Mouse (Mus musculus) cerebellum, adult 8-10 months (tissue): ENCODE measurements around the gene Lrrc1.
"Not testable (repeated sequence)": the region's sequence is repeated elsewhere in the genome, so short reads cannot be mapped to it uniquely, and the experiment has no call there.

Experiments used
- DNase-seq: peaks from one replicate; pipeline ENCODE4 v3.0.0; 2022

The Lrrc1 gene

DNA sequence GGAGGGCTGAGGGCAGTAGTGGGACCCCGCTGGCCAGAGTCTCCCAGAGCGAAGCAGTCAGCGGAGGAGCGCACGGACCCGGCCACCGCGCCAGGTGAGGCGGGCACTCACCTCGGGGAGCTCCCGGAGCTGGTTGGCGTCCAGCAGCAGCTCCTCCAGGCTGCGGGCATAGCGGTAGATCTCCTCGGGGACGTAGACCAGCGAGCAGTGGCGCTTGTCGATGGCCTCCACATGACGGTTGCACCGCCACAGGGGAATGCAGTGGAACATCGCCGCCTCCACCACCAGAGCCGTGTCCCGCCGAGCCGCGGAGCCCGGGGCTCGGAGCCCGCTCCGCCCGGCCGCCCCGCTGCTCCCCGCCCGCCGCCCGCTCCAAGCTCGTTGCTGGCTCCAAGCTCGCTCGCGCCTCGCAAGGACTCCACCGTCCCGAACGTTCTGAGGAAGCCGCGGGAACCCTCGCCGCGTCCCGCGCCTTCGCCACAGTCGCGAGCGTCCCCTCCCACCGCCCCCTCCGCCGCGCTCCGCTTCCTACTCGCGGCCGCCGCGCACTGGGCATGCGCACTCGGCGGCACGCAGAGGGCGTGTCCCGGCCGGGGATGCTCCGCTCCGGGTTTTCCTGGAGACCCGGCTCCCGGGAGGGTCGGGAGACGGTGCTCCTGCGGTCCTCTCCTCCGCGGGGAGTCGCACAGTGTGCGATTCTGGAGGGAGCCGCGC, at the start of gene Lrrc1:
Gene Lrrc1, minus strand, starts transcription at position 517 of the 714 bp plus-strand sequence.
- peak; percentile 83 for DNase-seq

DNA sequence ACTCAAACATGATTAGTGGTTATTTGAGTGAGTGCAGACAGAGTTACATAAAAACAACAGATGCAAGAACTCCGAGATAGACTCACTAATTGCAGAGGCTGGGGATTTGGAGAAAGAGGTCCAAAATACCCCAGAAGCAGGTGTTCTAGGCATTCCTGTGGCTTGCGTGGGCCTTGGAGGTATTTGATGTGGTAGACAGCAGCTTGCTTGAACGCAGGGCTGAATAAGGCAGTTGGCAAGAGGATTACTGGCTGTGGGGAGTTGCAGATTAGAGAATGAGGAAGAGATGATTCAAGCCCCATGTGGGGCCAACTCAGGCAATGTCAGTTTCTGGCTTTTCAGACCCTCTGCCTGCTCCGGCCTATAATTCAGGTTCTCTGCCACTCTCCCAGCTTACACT, 47.8 kb upstream of the Lrrc1 start:
- DNase-seq: no peak

DNA sequence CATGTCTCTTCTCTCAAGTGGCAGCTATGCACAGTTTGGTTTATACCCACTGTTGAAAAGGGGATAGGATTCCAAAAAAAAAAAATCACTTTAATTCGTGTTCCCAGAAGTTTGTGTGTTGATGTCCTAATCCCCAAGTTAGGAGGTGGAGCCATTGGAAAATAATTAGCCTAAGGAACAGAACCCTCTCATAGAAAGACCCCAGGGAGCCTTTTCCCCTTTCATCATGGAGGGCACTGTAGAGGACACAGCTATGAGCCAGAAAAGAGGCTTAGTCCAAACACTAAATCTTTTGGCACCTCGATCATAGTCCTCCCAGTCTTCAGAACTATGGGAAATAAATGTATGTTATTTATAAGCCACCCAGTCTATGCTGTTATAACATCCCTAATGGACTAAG, 44.8 kb upstream of the Lrrc1 start:
- no peak for DNase-seq

DNA sequence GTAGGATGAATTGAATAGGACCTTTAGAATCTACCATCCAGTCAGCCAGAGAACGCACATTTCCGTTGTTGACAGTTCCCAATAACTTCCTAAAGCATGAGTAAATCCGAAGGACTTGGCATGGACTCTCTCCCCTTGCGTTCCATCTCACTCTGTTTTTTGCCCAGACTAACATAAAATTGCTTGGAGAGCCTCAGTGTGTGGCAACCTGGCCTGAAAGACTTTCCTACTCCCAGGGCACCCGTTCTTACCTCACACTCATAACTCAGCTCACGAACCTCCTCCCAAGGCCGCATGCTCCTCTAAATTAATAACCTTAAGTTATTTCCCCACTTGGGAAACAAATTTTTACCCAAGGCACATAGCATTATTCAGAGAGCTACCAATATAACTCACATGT, 42.9 kb upstream of the Lrrc1 start:
- DNase-seq: no peak

DNA sequence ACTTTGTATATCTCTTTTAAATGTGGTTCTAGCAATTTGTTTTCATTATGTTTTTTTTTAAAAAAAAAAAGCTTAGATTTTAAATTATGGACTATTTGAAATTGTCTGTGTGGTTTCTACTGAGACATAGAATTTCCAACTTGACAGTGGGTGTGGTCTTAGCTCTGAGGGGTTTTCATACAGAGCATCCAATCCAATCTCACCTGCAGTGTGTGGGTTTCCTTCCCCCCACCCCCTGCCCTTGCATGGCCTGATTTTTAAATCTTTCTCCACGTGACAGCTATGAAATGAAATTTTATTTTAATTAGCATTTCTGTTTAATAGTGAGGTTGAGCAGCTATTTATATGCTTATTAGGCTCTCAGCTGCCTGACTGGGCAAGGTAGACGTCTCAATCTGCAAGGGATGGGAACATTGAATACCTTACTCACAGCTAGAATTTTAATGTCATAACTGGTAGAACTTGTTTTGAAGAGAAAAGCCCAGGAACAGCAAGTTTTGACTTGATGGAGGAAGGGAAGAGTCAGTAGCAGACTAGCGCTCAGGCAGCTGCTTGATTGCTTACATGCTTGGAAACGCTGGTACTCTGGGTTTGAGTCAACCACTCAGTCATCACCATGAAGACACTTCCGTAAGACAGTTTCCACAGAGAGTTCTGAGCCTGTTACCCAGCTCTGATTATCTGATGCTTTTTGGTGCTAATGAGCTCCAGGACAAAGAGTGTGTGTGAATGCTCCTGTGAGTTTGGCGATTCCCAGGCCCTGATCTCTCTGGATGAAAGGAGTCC, 42.3 kb upstream of the Lrrc1 start:
- no peak for DNase-seq

DNA sequence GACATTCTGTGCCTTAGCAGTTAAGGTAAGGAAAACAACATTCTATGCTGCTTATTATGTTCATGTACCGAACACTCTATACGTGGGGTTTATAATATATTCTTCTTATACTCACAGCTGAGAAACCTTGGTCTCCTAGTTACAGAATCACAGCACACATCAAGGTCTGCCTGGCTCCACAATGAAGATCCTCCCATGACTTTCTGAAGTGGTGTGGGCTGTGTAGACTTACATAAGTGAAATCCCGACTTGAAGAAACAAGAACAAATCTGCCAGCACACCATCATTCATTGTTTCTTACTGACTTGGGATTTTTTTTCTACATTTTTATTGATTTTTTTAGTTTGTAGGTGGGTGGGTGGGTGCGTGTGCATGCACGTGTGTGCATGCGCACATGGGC, 40.1 kb upstream of the Lrrc1 start:
- no peak for DNase-seq

DNA sequence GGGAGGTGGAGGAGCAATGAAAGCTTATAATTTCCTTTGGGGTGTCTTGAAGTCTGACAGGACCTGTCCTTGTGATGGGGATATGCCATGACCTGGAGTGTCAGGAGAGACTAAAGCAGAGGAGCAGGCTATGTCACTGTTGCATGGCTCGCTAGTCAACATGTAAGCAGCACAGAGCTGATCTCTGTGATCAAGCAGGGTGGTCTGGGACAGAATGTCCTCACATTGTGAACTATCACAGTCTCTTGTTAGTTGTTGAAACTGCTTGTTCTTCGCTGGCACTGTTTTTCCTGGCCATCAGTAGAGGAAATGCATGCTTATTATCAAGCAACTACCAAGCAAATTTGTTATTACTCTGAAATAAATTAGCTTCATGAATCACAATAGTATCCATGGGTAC, 38.6 kb upstream of the Lrrc1 start:
- no peak for DNase-seq

DNA sequence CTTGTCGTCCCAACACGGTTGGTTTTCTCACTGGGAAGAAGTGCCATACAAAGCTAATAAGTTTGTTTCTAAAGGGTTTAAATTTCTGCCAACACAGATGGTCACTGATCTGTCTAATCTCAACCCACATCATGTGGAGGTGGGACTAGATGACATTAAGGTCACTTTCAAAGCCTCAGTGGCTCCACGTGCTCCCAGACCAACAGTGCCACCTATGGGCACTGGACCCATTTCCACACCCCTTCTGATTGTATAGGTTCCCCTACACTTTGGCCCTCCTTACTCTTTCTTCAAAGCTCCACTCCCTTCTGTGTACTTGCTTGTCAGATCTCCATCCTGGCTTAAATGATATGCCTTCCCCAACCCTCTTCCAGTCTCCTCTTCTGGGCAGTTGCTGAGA, 35.2 kb upstream of the Lrrc1 start:
- DNase-seq: no peak

DNA sequence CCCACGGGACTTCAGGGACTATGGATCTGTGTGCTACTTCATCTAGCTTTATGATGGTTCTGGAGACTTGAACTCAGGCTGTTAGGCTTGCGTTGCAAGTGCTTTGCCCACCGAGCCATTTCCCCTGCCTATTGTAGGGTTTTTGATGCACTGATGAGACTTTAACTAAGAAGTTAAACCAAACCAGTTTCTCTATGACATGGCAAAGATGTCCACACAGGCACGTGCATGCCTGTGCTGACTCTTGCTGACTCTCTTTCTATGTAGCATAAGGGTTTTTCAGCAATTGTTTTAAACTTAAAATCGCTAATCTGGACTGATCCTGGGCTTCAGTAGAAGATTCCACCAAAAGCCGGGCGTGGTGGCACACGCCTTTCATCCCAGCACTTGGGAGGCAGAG, 33.3 kb upstream of the Lrrc1 start:
- no peak for DNase-seq

DNA sequence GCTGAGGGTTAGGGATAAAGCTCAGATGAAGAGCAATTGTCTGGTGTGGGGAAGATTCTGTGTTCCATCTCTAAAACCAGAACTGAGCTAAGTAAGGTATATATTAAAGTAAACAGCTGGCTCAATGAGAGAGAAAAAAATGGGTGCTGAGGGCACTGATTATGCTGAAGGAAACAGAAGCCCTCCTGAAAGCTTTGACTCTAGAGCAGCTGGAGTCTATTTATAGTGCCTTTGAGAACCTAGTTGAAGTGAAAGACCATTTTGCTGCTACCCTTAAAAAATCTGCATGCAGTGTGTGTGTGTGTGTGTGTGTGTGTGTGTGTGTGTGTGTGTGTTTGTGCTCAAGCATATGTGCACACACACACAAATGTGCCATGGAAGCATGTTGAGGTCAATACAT, 32.7 kb upstream of the Lrrc1 start:
- DNase-seq: no peak

DNA sequence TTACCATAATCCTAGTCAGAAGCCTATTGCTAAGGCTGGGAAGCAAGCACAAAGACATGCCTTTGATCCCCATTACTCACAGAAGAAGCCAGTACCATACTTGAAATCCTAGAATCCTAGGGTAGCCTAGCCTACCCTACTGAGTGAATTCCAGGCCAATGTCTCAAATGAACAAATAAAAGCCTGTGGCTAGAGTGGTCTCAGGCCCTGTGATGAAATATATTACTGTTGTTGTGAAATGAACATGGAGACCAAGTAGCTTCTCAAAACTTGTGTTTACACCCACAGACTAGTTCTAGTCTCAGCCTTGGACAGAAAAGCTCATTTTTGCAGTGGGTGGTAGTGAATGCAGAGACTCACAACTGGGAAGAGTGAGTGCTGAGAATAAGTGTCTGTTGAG, 31.6 kb upstream of the Lrrc1 start:
- no peak for DNase-seq

DNA sequence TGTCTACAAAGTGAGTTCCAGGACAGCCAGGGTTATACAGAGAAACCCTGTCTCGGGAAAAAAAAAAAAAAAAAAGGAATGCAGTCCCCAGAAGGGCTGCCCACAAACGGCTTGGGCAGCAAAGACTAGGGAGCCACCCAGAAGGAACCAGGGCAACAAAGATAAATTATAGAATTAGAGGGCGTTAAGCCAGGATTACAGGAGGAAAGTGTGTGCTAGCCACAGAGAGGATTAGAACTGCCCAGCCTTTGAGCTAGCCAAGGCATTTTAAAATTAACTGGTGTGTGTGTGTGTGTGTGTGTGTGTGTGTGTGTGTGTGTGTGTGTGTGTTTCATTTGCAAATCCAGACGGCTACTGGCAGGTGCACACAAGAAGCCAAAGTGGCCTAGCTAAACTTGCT, 30.3 kb upstream of the Lrrc1 start:
- not testable (repeated sequence) for DNase-seq

DNA sequence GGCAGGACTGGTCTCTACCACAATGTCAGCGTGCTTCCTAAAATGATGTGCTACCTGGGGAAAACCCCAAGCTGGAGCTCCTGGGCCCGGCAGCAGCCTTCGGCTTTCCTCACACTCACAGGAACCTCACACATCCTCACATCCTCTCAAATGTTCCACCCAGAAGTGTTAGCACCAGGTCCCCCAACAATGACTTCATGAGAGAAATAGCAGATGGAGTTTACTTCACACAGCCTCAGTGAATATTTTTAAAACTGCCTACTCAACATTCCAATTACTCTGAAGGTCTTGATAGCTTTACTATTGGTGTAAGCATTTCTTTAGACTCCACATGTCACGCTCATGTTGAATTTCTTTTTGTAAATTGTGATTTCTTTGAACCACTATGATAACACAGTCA, 27.2 kb upstream of the Lrrc1 start:
- no peak for DNase-seq

DNA sequence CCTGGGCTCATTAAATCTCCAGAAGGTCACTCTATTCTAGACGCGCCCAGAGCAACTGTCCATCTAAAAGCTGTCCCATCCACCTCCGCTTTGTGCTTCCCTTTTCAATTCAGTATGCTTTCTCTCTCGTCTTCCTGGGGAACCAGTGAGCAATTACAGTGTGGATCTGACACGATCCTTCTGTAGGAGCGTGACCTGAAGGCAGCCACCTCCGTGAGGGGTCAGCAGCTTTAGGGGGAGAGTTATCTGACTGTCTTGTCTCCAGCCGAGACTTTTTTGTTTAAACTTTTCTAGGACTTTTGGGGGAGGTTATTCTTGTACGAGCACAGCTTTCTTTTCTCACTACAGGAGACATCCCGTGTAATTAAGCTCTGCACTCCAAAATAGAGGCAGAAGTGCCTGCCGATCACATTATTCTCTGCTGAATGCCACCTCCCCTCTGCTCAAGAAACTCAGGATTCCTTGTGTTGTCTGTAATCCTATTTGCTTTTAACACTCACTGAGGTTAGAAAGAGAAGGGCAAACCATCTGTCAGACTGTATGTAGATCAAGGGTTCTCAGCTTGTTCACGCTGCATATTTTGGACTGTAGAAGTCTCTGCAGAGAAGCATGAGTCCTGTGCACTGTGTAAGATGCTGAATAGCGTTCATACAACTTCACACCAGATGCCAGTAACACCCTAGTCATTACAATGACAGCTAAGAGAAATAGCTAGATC, 24.3 kb upstream of the Lrrc1 start:
- no peak for DNase-seq

DNA sequence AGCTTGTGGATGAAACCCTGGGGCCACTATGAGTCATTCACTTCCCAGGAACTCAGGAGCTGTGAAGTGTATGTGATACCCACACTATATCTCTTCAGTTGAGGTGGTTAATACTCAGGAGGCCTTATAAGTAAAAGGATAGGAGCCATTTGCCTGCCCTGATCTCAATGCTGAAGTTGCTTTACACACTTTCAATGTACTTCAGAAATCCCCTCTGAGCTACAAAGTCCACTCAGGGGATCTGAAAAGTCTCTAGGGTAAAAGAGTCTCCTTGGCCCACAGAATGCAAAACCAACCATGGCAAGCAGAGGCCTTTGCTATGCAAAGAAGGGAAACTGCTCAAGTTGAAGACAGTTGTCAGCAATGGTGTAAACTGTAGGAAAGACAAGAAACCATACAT, 17.2 kb upstream of the Lrrc1 start:
- DNase-seq: no peak

DNA sequence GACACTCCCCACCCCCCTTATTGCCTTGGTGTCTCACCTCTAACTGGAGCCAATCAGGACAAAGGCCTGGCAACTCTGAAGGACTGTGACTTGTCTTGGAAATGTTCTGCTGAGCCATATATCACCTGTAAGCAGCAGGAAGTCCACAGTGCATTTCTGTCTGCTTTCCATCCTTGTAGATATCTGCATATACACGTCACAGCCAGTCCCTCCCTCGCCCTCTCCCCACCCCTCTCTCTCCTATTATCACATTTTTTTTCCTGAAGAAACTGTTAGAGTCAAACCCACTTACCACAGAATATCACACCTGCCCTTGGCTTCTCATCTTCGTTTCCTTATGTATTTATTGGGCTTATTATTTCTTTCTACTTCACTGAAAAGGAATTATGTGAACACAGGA, 13.3 kb upstream of the Lrrc1 start:
- DNase-seq: no peak

DNA sequence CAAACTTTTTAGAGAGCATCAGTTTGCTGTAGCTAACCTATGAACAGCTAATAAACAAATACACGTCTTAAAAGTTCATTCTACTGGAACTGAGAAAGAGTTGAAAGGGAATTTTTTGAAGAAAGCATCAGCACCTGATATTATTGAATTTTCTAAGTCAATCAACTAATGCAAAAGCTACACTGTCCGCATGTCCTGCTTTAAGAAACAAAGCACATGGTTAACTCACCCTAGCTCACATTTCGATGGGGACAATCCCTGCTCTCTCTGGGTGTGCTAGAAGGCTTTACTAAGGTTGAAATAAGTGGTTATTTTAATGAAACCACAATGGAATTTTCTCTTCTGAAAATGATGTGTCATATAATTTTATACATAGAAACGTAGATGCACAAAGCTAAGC, 12.5 kb upstream of the Lrrc1 start:
- no peak for DNase-seq

DNA sequence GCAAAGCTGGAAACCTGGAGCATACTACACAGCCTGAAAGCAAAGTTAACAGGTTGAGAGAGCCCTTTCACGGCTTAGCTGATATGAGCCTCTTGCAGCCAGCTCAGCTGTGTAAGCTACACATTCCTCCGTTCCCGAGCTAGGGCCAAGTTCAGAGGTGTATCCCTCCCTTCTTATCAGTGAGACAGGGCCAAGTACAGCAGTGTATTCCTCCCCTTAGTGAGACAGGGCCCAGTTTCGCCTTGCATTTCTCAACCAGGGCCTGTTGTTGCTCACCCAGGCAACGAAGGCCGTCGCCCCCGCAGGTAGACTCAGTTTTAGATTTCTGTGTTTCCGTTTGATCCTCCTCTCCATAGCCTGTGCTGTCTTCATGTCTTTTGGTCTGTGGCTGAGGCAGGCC, 11.8 kb upstream of the Lrrc1 start:
- DNase-seq: no peak

DNA sequence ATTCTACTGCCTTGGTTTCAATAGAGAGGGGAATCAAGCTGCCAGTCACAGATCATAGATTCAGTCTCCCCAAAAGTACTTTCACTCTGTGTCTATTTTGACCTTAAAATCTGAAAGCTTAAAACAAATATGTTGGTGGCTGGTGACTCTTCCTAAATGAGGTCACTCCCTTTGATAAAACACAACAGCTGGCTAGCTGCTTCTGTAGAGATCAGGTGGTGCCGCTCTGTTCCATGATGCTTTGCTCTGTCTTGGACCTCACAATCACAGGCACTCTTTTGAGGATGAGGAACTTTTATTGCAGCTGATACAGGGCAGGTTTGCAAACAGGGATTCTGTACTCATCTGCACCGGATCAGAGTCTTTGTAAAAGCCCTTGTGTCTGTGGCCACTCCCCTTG, 8.8 kb upstream of the Lrrc1 start:
- no peak for DNase-seq

DNA sequence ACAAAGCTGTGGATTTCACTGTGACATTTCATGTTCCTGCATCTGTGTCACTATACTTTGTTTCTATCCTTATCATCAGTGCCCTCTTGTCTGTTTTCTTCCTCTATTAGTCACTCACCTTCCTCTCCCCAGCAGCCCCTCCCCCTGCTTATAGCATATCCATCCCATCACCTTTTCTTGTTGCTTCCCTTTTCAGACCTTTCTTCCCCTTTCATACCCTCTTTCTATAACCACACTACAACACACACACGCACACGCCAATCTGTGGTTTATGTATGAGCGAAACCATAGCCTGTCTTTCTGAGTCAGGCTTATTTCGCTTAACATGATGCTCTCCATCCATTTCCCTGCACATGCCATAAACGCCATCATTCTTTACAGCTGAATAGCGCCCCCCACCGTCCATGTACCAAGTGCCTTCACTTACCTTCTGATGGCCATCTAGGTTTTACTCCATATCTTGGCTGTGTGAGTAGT, 6.4 kb upstream of the Lrrc1 start:
- DNase-seq: no peak

DNA sequence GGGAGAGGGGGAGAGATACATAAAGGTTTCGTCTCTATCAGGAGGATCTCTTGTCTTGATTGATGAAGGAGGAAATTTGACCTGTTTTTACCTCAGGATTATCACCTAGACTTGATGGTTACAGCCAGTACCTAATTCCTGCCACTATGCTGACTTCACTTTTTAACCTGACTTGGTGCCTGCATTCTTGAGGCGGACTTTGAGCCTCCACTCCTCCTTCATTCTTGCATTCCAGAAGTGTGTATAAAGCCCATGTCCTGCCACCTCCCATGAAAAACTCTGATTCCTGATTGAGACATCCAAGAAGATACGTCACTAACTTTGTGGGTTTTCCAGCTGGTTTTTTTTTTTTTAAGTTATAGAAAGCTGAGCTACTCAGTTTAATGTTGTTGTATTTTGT, 1.3 kb upstream of the Lrrc1 start:
- no peak for DNase-seq

DNA sequence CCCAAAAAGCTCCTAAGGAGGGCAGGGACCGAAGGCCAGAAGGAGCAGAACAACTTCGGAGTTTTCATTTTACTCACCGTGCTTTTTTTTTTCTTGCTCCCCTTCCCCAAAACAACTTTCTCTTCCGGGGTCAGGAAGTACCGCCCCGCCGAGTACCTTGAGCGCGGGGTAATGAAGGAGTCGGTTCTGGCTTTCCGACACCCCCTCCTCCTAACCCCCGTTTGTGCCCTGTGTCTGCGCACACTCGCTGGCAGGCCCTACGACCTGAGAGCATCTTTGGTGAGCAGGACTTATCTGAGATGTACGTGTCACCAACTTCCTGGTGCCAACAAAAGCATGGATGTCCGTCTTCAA, 375 bp upstream of the Lrrc1 start:
- no peak for DNase-seq

DNA sequence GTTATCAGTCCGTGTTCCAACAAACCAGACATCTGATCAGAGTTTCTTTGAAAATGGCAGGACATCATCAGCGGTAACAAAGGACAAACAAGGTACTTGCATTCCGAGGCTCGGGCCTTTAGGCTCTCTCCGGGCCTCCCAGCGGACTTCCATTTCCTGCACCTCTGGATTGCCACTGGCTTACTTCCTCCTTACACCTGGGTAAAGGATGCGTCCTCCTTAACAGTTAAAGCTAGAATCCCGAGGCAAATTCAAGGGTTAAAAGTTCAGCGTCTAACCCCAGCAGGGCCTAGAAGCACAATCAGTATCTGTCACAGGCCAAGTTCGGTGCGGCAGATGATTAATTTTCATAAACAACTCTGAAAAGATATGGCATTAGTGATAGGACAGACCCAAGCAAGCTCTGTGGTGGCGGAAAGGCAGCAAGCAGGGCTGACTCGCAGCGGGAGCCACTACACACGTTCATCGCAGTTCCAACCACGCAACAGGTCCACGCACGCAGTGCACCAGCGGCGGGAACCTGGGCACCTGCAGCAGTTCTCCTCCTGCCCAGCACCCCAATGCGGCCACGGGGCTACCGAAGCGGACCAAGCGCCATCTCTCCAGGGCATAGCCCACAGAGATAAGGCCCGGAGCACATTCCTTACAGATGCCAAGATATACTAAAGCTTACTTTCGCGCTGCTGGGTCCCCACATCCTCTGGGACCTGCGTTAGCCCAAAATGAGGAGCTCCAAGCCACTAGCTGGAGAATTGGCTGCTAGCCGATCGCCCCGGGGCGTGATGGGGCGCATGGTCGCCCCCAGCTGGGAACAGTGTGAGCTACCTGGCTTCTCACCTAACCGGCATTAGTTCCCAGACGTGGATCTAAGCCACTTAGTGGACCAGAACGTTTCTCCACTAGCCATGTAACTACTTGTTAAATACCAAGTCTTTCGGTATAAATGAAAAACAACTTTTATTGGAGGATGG, 1.0 kb downstream of the Lrrc1 start:
- peak; percentile 38 for DNase-seq
